Mouse (Mus musculus) midbrain, embryonic 16.5 days (tissue): Measurements from ENCODE around the gene Gss. TPM values are rescaled to one million over a fixed set of nuclear protein-coding genes. Genes with fewer than 3 reads are reported as not detected.
"Not testable (repeated sequence)": the region's sequence is repeated elsewhere in the genome, so short reads cannot be mapped to it uniquely, and the experiment has no call there.

Experiments
- ATAC-seq: fragments of 200-750 bp; cut with Nextera tagmentation; 2 replicates; pipeline ENCODE4 v1.8.0; 2017; ENCODE audit warnings: moderate TSS enrichment
- H3K27ac ChIP-seq: fragments of 300-500 bp; sonication (generic); 2 replicates; pipeline ENCODE4 v1.5.1; 2014; ENCODE audit warnings: mild to moderate bottlenecking, low read length, mixed read lengths
- H3K27me3 ChIP-seq: fragments of 300-500 bp; sonication (generic); 2 replicates; pipeline ENCODE4 v1.6.1; 2014; ENCODE audit warnings: low read depth, low read length, mixed read lengths; ENCODE audit not compliant: control insufficient read depth, insufficient read depth
- H3K36me3 ChIP-seq: fragments of 300-500 bp; sonication (generic); 2 replicates; pipeline ENCODE4 v1.6.1; 2014; ENCODE audit warnings: mild to moderate bottlenecking, low read length, moderate library complexity, mixed read lengths; ENCODE audit not compliant: control insufficient read depth, insufficient read depth
- H3K4me1 ChIP-seq: fragments of 300-500 bp; sonication (generic); 2 replicates; pipeline ENCODE4 v1.6.1; 2014; ENCODE audit warnings: mild to moderate bottlenecking, low read length, mixed read lengths; ENCODE audit not compliant: control insufficient read depth, insufficient read depth
- H3K4me2 ChIP-seq: fragments of 300-500 bp; sonication (generic); 2 replicates; pipeline ENCODE4 v1.6.1; 2014; ENCODE audit warnings: mild to moderate bottlenecking, low read length, mixed read lengths
- H3K4me3 ChIP-seq: fragments of 300-500 bp; sonication (generic); 2 replicates; pipeline ENCODE4 v1.5.1; 2014; ENCODE audit warnings: low read depth, mild to moderate bottlenecking, low read length, moderate library complexity, mixed read lengths
- H3K9ac ChIP-seq: fragments of 300-500 bp; sonication (generic); 2 replicates; pipeline ENCODE4 v1.6.1; 2014; ENCODE audit warnings: low read depth, low read length, mixed read lengths
- H3K9me3 ChIP-seq: fragments of 300-500 bp; sonication (generic); replicated peaks from 2 replicates; pipeline ENCODE4 v1.6.1; 2014; ENCODE audit warnings: mild to moderate bottlenecking, low read length, mixed read lengths; ENCODE audit not compliant: control insufficient read depth, poor library complexity, severe bottlenecking
- WGBS: fragments of 180-500 bp; shearing (Covaris S2); extraction: QIAGEN DNeasy Blood & Tissue Kit; methylation state at CpG from one replicate; pipeline ENCODE4 v1.1.7; 2014; 5-methylcytosine and 5-hydroxymethylcytosine counted together
- polyA plus RNA-seq: library from polyadenylated mRNA; unstranded; fragments of >200 nt; fragmentation: Nextera tagmentation; extraction: Ambion mirVana; gene quantifications from 2 replicates; pipeline ENCODE4 v1.2.1, GENCODE M21; 2015

The Gss gene
- polyA plus RNA-seq, 1 experiment from 2014 or later: 15.1 TPM

GRCm38 (mm10) chr2:155546955-155547354, 45.7 kb downstream of the Gss start:
- ATAC-seq: no peak
- no peaks in the 10 kb centered on the region for H3K27me3 ChIP-seq
- H3K4me1 ChIP-seq: no peaks in the 10 kb centered on the region
- no peak overlapping the region for H3K4me2 ChIP-seq
- H3K4me3 ChIP-seq: no peak overlapping the region
- no peaks in the 10 kb centered on the region for H3K9me3 ChIP-seq
- 80% methylated on average over 1 of the region's 1 CpGs for WGBS
- no peak overlapping the region for H3K27ac ChIP-seq
- no peak overlapping the region for H3K9ac ChIP-seq
- H3K36me3 ChIP-seq: peaks cover 2% of the 10 kb centered on the region; the same call in 1 of the 2 replicates

GRCm38 (mm10) chr2:155540822-155541458, 51.7 kb downstream of the Gss start:
- ATAC-seq: no peak
- Histone ChIP-seq H3K4me1 (no peaks in the 10 kb centered on the region), H3K9me3 (no peaks in the 10 kb centered on the region), H3K27me3 (no peaks in the 10 kb centered on the region), H3K36me3 (no peaks in the 10 kb centered on the region), H3K27ac (no peak overlapping the region), H3K4me3 (no peak overlapping the region), H3K9ac (no peak overlapping the region), H3K4me2 (no peak overlapping the region)
- WGBS: 64% methylated on average over 6 of the region's 6 CpGs

- H3K4me3 ChIP-seq: no peak overlapping the region
- H3K4me1 ChIP-seq: no peaks in the 10 kb centered on the region
- H3K4me2 ChIP-seq: no peak overlapping the region
- no peak for ATAC-seq
- H3K9ac ChIP-seq: no peak overlapping the region
- no peaks in the 10 kb centered on the region for H3K27me3 ChIP-seq
- H3K27ac ChIP-seq: no peak overlapping the region
- H3K36me3 ChIP-seq: no peaks in the 10 kb centered on the region
- no peaks in the 10 kb centered on the region for H3K9me3 ChIP-seq
These were observed 52.9 kb downstream of the Gss start for GRCm38 (mm10) chr2:155539696-155540095.

- WGBS: 78% methylated on average over 9 of the region's 19 CpGs
These were observed 54.0 kb downstream of the Gss start for GRCm38 (mm10) chr2:155538463-155539057.

GRCm38 (mm10) chr2:155537761-155538462, 54.7 kb downstream of the Gss start:
- no peak for ATAC-seq
- no peaks in the 10 kb centered on the region for H3K36me3 ChIP-seq
- H3K27ac ChIP-seq: no peak overlapping the region
- no peak overlapping the region for H3K4me3 ChIP-seq
- H3K4me1 ChIP-seq: no peaks in the 10 kb centered on the region
- H3K9me3 ChIP-seq: no peaks in the 10 kb centered on the region
- H3K27me3 ChIP-seq: no peaks in the 10 kb centered on the region
- WGBS: 86% methylated on average over 5 of the region's 5 CpGs
- no peak overlapping the region for H3K9ac ChIP-seq
- no peak overlapping the region for H3K4me2 ChIP-seq

More at GRCm38 (mm10) chr2:155538463-155539057, 54.0 kb downstream of the Gss start:
- H3K9ac ChIP-seq, H3K9me3 ChIP-seq, H3K4me2 ChIP-seq, H3K4me1 ChIP-seq, H3K36me3 ChIP-seq, H3K27ac ChIP-seq, H3K4me3 ChIP-seq, ATAC-seq, H3K27me3 ChIP-seq: not testable (repeated sequence)

GRCm38 (mm10) chr2:155536292-155536691, 56.3 kb downstream of the Gss start:
- ATAC-seq: no peak
- H3K9me3 ChIP-seq: no peaks in the 10 kb centered on the region
- no peaks in the 10 kb centered on the region for H3K4me1 ChIP-seq
- H3K9ac ChIP-seq: no peak overlapping the region
- H3K4me2 ChIP-seq: no peak overlapping the region
- no peak overlapping the region for H3K27ac ChIP-seq
- no peaks in the 10 kb centered on the region for H3K27me3 ChIP-seq
- no peak overlapping the region for H3K4me3 ChIP-seq
- H3K36me3 ChIP-seq: no peaks in the 10 kb centered on the region

- H3K27ac ChIP-seq: no peak overlapping the region
- H3K4me3 ChIP-seq: no peak overlapping the region
These were observed 65.2 kb downstream of the Gss start for GRCm38 (mm10) chr2:155527367-155527766.

GRCm38 (mm10) chr2:155524378-155524777, 68.2 kb downstream of the Gss start:
- 67% methylated on average over 1 of the region's 1 CpGs for WGBS
- no peak for ATAC-seq

More at GRCm38 (mm10) chr2:155527367-155527766, 65.2 kb downstream of the Gss start:
- Histone ChIP-seq H3K27me3 (no peaks in the 10 kb centered on the region), H3K36me3 (no peaks in the 10 kb centered on the region), H3K4me2 (no peak overlapping the region), H3K9ac (no peak overlapping the region), H3K4me1 (no peaks in the 10 kb centered on the region), H3K9me3 (no peaks in the 10 kb centered on the region)
- ATAC-seq: no peak
- 87% methylated on average over 5 of the region's 5 CpGs for WGBS

GRCm38 (mm10) chr2:155523706-155524105, 68.9 kb downstream of the Gss start:
- H3K27ac ChIP-seq: no peak overlapping the region
- WGBS: 59% methylated on average over 5 of the region's 5 CpGs
- no peaks in the 10 kb centered on the region for H3K27me3 ChIP-seq
- H3K4me2 ChIP-seq: no peak overlapping the region
- ATAC-seq: no peak
- no peak overlapping the region for H3K9ac ChIP-seq
- no peaks in the 10 kb centered on the region for H3K36me3 ChIP-seq
- no peak overlapping the region for H3K4me3 ChIP-seq
- no peaks in the 10 kb centered on the region for H3K9me3 ChIP-seq
- peaks cover 3% of the 10 kb centered on the region; the same call in 1 of the 2 replicates for H3K4me1 ChIP-seq

More at GRCm38 (mm10) chr2:155524378-155524777, 68.2 kb downstream of the Gss start:
- no peaks in the 10 kb centered on the region for H3K36me3 ChIP-seq
- H3K4me2 ChIP-seq: no peak overlapping the region
- no peaks in the 10 kb centered on the region for H3K4me1 ChIP-seq
- no peaks in the 10 kb centered on the region for H3K27me3 ChIP-seq
- H3K9ac ChIP-seq: no peak overlapping the region
- H3K9me3 ChIP-seq: no peaks in the 10 kb centered on the region
- H3K4me3 ChIP-seq: no peak overlapping the region
- H3K27ac ChIP-seq: no peak overlapping the region
